Mouse (Mus musculus): ENCODE measurements around the gene N4bp1.

The N4bp1 gene

DNA sequence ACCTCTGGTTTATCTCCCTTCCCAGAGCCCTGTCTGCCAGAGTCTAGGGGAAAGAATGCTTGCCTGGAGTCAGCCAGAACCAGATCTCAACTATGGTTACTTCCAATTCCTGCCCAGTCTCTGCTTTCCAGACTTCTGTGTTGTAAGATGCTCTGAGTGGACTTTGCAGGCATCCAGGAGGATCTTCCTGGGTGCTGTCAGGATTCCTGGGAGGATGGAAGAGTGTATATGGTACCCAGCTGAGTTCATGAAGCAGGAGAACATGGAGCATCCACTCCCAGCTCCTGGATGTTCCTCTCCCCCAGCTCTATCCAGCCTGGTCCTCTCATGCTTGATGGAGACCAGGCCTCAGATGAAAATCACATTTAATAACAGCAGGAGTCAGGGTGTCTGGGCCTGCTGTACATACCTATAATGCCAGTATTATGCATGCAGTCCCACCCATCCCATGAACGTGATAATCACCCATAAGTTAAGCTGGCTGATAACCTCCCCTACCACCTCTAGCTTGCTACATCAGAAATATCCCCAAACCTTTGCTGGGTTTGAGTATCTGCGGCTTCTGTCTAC, 64.8 kb downstream of the N4bp1 start:
- DNase-seq, result no peak

DNA sequence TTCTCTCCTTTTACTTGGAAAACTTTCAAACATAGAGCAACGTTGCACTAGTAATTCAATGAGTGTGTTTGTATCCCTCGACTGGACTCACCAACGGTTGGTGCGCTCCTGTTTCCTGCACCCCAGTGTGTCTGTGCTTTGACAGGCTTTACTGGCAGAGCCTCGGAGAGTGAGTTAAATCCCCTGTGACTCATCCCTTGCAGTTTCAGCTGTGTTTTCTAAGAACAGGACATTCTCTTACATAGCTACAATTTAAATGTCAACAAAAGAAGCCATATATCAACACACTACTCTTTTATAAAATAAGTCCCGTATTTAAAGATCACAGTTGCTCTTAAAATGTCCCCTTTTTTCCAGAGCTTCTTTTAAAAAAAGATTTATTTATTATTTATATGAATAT, 65.6 kb downstream of the N4bp1 start:
- no peak for DNase-seq

DNA sequence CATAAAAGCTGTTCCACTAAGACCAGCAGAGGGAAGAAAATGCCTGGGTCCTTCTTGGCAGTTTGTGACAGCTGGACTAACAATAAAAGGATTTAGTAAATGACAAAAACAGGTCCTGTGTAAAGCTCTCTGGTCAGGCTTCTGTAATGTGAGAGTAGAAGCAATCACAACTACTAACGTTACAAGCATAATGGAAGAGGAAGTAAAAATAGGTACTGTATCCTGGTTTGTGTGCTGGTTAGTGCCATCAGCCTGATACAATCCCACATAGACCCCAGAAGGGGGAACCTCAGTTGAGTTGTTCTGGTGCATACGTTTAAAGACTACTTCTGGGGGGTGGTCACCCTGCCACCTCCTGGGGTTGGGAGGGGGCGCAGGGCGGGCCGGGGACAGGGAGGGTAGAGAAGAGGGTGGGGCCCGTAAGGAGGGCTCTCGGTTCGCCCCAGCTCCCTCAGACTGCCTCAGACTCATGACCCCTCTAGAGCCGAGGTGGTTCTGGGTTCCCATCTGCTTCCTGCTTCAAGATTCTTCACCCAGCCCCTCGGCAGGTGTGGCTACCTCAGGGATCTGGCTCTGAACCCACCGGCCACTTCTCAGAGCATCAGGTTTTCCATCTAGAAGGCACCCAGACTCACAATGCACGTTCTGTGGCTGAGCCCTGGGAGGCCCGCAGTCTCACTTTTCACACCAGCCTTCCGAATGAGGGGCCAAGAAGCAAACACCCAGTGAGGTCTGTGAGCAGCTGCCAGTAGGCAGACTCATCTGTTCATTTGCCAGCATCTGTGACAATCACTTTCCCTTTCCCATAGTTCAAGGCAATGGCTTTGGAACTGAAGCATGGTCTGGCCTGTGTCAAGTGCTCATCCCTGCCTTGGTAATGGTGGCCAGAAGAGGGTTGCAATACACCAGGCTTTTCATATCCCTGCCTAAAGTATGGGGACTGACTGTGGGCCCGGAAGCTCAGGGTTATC, 75.8 kb downstream of the N4bp1 start:
- DNase-seq, result no peak

DNA sequence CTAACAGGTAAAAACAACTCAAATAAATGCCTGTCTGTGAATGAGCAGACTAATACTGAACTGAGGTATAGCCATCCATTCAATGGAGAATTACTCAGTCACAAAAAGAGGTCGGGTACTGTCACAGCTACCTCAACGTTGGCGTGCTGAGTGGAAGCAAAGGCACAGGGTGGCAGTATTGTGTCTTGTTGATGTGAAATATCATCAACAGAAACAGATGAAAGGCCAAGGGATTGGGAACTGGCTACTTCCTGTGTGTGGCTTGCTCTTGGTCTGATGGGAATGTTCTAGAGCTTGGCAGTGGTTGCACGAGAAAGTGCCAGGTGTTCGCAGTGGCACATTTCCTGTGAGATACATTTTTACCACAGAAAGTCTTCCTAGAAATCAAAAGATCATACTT, 76.8 kb downstream of the N4bp1 start:
- peak; percentile 38 for DNase-seq

DNA sequence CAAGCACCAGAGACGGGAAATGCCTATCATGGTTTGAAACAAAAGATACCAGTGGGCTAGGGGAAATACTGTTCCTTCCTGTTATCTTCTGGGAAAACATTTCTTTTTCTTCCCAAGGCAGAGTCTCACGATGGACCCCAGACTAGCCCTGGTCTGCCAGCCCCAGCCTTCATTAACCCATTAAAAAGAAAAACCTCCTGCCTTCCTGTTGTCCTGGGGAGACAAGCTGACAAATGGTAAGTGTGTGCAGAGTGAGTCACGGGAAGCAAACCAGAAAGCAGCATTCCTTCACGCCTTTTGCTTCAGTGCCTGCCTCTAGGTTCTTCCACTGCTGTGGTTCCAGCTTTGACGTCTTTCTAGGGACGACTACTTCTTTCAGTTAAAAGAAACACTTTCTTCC, 83.1 kb downstream of the N4bp1 start:
- DNase-seq, result peak; percentile 17

DNA sequence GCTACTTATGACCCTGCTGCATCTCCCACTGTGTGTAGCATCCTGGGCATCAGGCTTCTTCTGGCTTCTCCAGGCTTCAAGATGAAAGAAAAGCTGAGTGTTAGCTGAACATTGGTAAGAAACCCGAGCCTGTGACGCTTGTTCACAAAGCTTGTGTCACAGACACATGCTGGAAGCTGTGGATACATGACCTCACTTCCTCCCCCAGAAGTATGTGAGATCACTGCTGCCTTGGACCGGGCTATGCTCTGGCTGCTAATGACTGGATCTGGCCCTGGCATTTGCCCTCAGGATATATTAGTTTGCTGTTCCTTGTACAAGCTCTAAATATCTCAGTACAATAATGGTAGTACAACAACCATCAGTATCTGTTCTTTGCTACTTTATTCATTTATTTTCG, 84.1 kb downstream of the N4bp1 start:
- DNase-seq, result no peak

DNA sequence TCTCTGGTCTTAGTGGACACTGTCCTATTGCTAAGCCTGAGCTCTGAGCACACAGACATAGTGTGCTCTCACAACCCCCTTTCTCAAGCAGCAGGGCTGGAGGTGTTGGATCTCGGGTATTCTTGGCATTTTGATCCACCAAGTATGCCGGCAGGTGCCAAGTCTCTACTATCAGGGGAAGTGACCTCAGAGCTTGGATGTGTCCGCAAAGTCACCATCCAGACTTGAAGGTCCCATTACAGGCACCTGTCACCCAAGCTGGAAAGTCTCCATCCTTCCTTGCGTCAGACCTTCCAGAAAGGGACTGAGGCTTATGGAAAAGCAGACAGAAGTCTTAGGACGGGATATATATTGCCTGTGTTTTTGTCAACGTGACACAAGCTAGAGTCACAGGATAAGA, 86.9 kb downstream of the N4bp1 start:
- no peak for DNase-seq

DNA sequence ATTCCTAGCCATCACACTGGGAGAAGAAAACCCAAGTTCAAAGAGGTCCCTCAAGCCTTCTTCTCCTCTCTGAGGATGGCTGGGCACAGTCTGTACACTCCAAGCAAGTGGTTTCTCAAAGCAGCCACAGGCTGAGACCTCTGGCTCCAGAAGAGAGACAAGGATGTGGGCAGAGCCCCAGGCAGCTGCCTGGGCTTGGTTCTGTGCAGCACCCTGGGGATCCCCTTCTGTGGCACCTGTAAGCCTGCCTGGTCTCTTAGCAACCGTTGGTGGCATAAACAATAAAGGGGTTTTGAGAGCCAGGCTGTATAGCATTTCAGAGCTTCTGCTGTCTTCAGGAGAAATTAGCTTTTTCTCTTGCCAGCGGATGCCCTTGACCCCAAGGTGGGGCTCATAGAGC, 87.4 kb downstream of the N4bp1 start:
- no peak for DNase-seq

DNA sequence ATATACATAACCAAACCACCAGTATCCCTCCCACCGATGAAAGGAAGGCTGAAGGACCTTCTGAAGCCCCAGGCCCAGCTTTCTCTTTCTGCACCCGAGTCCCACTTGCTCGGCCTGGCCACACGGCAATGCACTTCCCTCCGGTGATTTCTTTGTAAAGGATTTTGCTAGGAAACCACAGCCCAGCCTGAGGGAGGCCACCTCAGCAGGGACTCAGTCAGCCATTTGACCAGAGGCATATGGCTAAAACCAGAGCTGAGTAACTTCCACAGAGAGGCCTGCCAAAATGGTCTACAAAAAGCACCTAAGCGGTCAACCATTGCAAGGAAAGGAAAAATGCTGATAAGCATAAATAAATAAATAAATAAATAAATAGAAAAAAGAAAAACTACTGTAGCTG, 90.3 kb downstream of the N4bp1 start:
- no peak for DNase-seq

DNA sequence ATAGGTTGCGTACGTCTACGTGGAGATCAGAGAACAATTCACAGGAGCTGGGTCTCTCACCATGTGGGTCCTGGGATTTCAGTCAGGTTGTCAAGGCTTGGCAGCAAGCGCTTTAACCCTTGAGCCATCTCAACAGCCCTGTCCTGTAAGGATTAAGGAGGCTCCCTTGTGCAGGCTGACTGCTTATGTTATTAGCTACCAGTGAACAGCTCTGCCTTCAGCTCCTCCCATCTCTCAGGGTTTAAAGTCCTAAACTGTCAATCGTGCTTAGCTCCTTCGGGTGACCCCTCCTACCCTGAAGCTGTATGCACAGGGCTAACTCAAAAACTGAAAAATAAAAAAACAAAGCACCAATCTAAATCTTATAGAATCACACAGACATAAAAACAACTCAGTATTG, 93.5 kb downstream of the N4bp1 start:
- no peak for DNase-seq

DNA sequence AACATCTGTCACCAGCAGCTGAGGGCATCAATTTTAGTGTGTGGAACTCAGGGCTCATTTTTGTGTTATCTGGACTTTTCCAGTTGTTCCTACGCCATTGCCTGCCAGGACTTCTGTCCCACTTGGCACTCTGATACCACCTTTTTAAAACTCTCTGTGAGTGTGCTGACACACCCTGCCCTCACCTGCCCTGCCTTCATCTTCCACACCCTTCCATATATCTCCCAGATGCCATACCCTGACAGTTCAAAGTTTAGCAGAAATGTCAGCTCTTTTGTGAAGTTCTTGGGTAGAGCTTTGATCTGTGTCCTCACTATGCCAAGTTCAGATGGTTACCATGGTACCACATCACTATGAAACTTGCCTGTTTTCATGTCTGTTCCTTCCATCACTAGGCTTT, 95.5 kb downstream of the N4bp1 start:
- no peak for DNase-seq

DNA sequence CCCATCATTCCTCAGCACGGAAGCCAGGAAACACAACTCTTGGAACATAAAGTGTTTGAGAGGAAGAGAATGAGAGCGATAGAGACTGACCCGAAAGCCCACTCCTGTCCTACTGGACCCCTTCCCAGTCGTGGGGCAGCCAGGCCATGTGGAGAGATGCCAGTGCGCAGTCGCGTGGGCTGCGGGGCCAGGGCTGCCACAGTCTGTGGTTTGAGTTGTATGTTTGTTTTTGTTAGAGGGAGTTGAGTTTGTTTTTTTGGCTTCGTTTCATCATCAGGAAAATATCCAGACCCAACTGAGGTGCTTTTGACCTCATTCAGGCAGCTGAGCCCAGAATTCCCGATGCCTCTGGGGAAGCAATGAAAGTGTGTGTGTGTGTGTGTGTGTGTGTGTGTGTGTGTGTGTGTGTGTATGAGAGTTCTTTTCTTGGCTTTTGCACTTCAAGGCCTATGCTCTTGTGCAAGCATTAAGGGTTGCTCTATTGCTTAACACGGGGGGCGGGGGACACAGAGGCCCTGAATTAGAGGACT, 97.1 kb downstream of the N4bp1 start:
- peak; percentile 65 for DNase-seq

DNA sequence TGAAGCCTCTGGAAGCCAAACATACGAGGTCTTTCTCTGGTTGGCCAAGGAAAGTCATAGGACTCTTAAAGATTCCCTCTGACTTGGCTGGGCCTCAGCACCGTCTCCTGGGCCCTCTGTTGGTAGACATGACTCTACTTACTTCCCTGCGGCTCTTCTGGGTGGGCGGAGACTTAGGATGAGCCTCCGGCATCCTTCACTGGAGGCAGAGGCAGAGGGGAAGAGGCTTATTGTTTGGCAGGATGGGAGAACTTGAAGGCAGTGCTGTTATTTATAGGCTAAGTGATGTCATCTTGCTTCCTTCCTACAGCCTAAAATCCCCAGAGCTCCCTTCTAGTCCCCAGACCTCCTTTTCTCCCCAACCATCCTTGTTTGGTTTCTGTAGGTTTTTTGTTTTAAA, 98.6 kb downstream of the N4bp1 start:
- peak; percentile 39 for DNase-seq

DNA sequence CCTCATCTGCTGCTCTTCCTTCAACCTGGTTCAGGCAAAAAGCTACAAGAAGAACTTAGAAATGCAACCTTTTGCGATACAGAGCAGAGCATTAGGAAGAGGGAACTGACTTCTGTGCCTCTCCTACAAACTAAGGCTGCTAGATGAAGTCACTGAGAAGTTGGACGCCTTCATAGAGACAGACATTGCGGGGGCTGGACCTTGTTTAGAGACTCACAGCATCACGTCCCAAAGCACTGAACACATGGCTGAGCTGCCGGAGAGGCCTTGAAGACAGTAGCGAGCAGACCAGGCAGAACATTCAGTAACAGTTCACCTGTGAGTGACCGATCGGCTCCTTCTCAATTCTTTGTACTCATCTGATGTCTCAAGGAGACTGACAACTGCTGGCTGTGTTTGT, 104.0 kb downstream of the N4bp1 start:
- DNase-seq, result no peak

DNA sequence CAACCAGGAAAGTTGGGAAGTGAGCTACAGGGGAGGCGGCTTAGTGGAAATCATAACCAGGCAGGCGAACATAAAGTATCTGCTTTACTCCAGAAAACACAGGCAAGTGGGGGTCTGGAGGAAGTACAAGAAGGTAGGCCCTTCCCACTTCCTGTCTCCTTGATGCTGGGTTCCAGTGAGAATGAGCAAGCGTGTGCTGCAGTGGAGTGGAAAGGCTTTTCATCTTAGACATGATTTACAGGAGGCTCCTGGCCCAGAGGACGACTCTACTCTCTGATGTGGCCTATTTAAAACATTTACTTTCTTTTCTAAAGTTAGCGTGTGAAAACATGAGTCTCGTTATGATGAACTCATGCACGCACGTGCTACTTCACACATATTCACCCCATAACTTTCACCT, 105.9 kb downstream of the N4bp1 start:
- no peak for DNase-seq

DNA sequence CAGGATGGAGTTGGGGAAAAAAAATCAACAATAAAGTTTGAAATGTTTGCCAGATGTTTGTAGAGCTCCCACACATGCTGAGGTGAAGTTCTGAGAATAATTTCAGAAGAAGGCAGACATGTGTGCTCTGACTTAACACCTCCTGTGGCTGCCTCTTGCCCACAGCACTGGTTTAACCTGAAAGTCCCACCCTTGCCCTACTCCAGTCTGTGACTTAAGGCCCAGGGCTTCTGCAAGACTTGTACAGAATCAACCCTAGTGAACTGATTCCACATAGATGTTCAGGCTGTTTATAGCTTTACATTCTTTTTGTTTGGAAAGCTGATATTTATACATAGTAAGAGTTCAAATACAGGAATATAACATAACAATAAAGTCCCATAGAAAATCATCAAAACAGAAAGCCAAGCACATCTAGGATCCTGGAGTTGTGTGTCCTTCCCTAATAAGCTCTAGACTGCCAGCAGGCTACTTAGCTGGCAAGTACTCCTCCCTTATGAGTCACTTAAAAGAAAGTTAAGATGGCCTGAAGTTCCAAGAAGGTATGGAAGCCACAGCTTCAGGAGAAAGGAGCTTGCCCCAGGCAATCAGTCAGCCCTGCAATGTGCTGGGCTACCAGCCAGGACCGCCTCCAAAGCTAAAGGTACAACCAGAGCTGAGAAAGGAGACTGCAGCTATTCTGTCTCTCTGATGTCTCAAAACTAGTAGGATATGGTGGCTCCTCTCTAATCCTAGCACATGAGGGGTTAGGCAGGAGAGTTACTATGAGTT, 114.9 kb downstream of the N4bp1 start:
- peak; percentile 45 for DNase-seq

DNA sequence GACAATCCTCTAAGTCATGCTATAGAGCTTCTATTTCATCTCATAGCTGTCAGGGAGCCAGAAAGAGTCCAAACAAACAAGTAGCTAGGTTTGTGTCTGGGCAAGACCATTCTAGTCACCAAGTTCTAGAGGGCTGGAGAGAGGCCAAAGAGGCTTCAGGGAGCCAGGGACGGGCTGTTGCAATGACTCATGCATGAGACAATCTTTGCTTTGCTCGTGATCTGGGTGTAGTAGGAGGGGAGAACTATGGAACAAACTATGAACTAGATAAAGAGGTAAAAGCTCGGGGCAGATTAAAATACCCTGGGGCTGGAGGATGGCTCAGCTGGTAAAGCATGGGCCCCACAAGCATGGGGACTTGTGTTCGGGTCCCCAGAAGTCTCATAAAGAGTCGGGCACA, 116.6 kb downstream of the N4bp1 start:
- peak; percentile 24 for DNase-seq

DNA sequence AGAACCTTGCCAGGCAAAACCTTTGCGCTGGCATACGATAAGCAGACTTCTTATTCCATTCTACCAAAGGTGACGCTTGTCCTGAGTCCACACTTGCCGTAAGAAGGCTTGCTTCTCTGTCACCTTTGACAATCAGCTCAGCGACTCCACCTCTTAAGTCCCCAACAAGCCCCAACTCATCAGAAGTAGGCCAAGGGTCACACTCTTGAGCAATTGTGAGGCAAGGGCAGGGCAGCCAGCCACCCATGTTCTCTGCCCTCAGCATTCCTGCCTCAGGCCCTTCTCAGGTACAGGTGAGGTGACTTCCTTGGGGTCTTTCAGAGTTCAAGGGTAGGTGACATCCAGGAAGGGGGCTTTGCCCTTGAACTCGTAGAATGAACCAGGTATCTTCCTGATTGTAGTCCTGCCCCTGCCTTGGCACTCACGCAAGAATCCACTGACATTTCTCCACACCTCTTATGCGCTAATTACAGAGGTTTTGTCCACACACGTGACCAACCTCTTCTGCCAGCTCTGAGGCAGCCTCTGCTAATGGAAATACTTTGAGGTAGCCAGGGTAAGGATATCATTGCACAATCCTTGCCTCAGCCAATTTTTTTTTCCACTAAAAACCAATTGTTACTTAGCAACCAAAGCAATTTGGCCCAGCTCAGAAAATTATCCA, 118.4 kb downstream of the N4bp1 start:
- no peak for DNase-seq

DNA sequence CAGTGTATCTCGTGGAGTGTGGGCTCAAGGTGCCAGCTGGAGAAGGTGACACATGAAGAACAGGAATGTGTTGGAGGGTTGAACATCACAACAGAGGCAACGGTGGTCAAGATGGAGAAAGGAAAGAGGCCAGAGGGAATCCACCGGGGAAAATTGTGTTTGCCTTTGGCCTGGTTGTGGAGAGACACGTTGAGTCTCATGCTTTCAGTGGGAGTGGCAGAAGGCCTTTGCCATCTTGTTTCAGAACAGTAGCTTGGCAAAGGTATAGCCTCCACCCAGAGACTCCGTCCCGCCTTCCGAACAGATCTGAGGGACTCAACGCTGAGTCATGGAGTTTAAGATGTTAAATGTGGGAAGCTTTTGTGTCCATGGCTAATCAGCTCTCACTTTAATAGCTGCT, 119.4 kb downstream of the N4bp1 start:
- no peak for DNase-seq

DNA sequence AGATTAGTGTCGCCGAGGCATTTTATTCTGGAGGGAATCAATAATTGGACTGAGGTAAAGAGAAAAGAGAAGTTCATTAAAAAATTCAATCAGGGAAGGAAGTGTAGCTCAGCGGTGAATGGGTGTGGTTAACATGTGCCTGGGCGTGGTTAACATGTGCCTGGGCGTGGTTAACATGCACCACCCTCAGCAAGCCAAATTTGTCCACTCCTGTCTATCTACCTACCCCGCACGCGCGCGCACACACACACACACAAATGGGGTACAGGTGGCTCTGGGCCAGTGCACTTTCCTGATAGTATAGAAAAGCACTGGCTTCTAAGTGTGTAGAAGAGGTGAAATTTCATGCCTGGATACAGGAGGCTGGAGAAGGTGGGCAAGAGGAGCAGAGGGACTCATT, 119.9 kb downstream of the N4bp1 start:
- no peak for DNase-seq

DNA sequence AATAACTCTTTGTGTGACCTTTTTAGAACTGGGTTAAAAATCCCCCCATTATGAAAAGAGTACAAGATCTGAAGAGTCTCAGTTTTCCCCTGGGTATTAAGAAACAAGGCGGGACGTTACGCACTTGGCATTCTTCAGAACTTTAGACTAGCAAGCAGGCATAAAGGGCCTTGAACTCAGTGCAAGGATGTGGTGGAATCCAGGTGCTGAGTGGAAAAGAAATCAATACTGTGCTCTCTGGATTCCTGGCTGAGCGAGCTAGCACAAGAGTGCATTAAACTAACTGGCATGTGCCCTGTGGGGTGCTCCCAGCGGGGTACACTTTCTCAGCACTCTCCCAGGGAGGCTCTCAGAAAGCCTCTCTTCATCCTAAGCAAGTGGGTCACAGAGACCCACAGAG, 122.3 kb downstream of the N4bp1 start:
- DNase-seq, result no peak

DNA sequence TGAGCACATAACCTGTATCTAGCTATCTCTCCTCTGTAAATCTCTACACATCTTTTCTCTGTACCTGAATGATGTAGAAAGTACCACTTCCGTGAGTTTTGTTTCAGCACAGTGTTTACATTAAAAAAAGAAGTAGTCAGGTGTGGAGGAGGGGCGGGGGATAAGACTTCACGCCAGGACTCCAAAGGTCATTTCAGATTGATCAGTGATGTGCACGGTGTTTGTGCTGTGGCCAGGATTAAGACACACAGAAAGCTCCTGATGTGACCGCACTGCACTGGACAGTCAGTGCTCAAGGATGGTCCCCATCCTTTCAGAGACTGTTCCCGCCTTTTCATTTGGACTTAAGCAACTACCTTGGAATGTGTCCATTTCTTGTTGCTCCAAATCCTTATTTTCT, 124.3 kb downstream of the N4bp1 start:
- no peak for DNase-seq

DNA sequence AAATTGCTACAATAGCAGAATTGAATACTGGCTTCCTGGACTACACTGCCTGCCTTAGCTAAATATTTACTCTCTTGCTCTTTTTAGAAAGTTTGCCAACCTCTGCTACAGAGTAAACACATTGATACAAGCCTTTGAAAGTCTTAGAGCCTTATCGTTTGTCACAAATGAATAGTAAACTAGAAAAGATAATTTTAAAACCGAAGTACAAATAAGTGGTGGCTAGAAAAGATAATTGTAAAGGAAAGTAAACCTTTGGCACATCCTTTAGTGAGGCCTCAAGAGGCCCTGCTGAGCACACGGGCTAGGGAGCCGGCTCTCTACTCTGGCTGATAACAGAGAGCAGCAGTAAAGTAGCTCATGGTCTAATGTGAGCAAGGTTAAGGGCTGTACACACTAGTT, 126.0 kb downstream of the N4bp1 start:
- DNase-seq, result no peak

Measured in kidney, postnatal 10 days (tissue).